Mouse (Mus musculus) kidney, postnatal 0 days (tissue): ENCODE measurements at regions not wholly inside any gene's neighbourhood (a gene's known extent, or its start where the extent isn't known, plus 50 kb on each side); places are given as distances from the start of the nearest gene placed in this dataset.

Source experiments
- ATAC-seq: fragments of 200-750 bp; cut with Nextera tagmentation; replicated peaks from 2 replicates; pipeline ENCODE4 v1.8.0; 2017; ENCODE audit warnings: low read depth, moderate number of reproducible peaks, moderate TSS enrichment, moderate library complexity; ENCODE audit not compliant: low FRiP score
- DNase-seq: peaks from one replicate; pipeline ENCODE4 v3.0.0-alpha.2; 2016; ENCODE audit warnings: low spot score
- H3K27ac ChIP-seq: fragments of 300-500 bp; sonication (generic); 2 replicates; pipeline ENCODE4 v1.5.1; 2014; ENCODE audit warnings: mild to moderate bottlenecking
- H3K27me3 ChIP-seq: fragments of 300-500 bp; sonication (generic); 2 replicates; pipeline ENCODE4 v1.6.1; 2014; ENCODE audit warnings: low read length, mixed read lengths; ENCODE audit not compliant: insufficient read depth
- H3K36me3 ChIP-seq: fragments of 300-500 bp; sonication (generic); 2 replicates; pipeline ENCODE4 v1.6.1; 2014; ENCODE audit warnings: low read length, mixed read lengths; ENCODE audit not compliant: insufficient read depth
- H3K4me1 ChIP-seq: fragments of 300-500 bp; sonication (generic); replicated peaks from 2 replicates; pipeline ENCODE4 v1.6.1; 2014; ENCODE audit warnings: antibody characterized with exemption, low read length, mixed read lengths; ENCODE audit not compliant: insufficient read depth
- H3K4me2 ChIP-seq: fragments of 300-500 bp; sonication (generic); 2 replicates; pipeline ENCODE4 v1.6.1; 2014; ENCODE audit warnings: mild to moderate bottlenecking, low read length, moderate library complexity, mixed read lengths
- H3K4me3 ChIP-seq: fragments of 300-500 bp; sonication (generic); replicated peaks from 2 replicates; pipeline ENCODE4 v1.5.1; 2014; ENCODE audit warnings: low read depth, low read length
- H3K9ac ChIP-seq: fragments of 300-500 bp; sonication (generic); 2 replicates; pipeline ENCODE4 v1.6.1; 2014; ENCODE audit warnings: low read depth, low read length
- H3K9me3 ChIP-seq: fragments of 300-500 bp; sonication (generic); replicated peaks from 2 replicates; pipeline ENCODE4 v1.6.1; 2016; ENCODE audit warnings: low read length, inconsistent platforms, mixed read lengths
- CTCF ChIP-seq: IDR thresholded peaks from 2 replicates; pipeline ENCODE4 v1.5.1; 2016; ENCODE audit warnings: antibody characterized with exemption, low read depth, mild to moderate bottlenecking, moderate library complexity
- WGBS: fragments of 180-500 bp; shearing (Covaris S2); extraction: QIAGEN DNeasy Blood & Tissue Kit; methylation state at CpG from one replicate; pipeline ENCODE4 v1.1.7; 2014; 5-methylcytosine and 5-hydroxymethylcytosine counted together

GRCm38 (mm10) chr5:75355266-75355665, 203.2 kb downstream of the Pdgfra start:
- H3K9me3 ChIP-seq, result no peaks in the 10 kb centered on the region
- H3K27me3 ChIP-seq, result no peaks in the 10 kb centered on the region
- DNase-seq (no peak), ATAC-seq (no peak)
- no peaks in the 10 kb centered on the region for H3K4me1 ChIP-seq
- TF ChIP-seq CTCF, result no peak
- no peak overlapping the region for H3K9ac ChIP-seq
- H3K36me3 ChIP-seq, result no peaks in the 10 kb centered on the region
- H3K27ac ChIP-seq, result no peak overlapping the region
- no peak overlapping the region for H3K4me3 ChIP-seq
- WGBS, result 64% methylated on average over 1 of the region's 1 CpGs
- no peak overlapping the region for H3K4me2 ChIP-seq

GRCm38 (mm10) chr5:75358869-75359268, 206.8 kb downstream of the Pdgfra start:
- TF ChIP-seq CTCF, result no peak
- Histone ChIP-seq H3K9ac (no peak overlapping the region), H3K9me3 (no peaks in the 10 kb centered on the region), H3K4me3 (no peak overlapping the region), H3K36me3 (no peaks in the 10 kb centered on the region), H3K4me2 (no peak overlapping the region), H3K27ac (no peak overlapping the region), H3K27me3 (no peaks in the 10 kb centered on the region), H3K4me1 (no peaks in the 10 kb centered on the region)
- WGBS, result 65% methylated on average over 5 of the region's 5 CpGs
- DNase-seq (no peak), ATAC-seq (no peak)

GRCm38 (mm10) chr5:75363832-75364231, 210.9 kb upstream of the Kit start:
- no peak overlapping the region for H3K27ac ChIP-seq
- no peaks in the 10 kb centered on the region for H3K4me1 ChIP-seq
- ATAC-seq (no peak), DNase-seq (no peak)
- no peaks in the 10 kb centered on the region for H3K9me3 ChIP-seq
- no peak overlapping the region for H3K4me2 ChIP-seq
- no peaks in the 10 kb centered on the region for H3K36me3 ChIP-seq
- no peak overlapping the region for H3K9ac ChIP-seq
- no peak for TF ChIP-seq CTCF
- no peaks in the 10 kb centered on the region for H3K27me3 ChIP-seq
- H3K4me3 ChIP-seq, result no peak overlapping the region
- 82% methylated on average over 6 of the region's 6 CpGs for WGBS

GRCm38 (mm10) chr5:75367282-75367681, 207.4 kb upstream of the Kit start:
- no peak for DNase-seq
- no peaks in the 10 kb centered on the region for H3K27me3 ChIP-seq
- H3K9ac ChIP-seq, result no peak overlapping the region
- H3K27ac ChIP-seq, result no peak overlapping the region
- no peak overlapping the region for H3K4me3 ChIP-seq
- 84% methylated on average over 5 of the region's 5 CpGs for WGBS
- no peak overlapping the region for H3K4me2 ChIP-seq
- no peaks in the 10 kb centered on the region for H3K4me1 ChIP-seq
- TF ChIP-seq CTCF, result no peak
- ATAC-seq, result no peak
- H3K36me3 ChIP-seq, result no peaks in the 10 kb centered on the region
- H3K9me3 ChIP-seq, result no peaks in the 10 kb centered on the region; the same call in 1 of the 2 replicates

- H3K4me2 ChIP-seq, result no peak overlapping the region
- DNase-seq, result no peak
- no peaks in the 10 kb centered on the region; the same call in 1 of the 2 replicates for H3K9me3 ChIP-seq
- no peak overlapping the region for H3K9ac ChIP-seq
- no peak overlapping the region for H3K4me3 ChIP-seq
- TF ChIP-seq CTCF, result no peak
- H3K27me3 ChIP-seq, result no peaks in the 10 kb centered on the region
- H3K36me3 ChIP-seq, result no peaks in the 10 kb centered on the region
- no peak overlapping the region for H3K27ac ChIP-seq
- no peak for ATAC-seq
- WGBS, result 81% methylated on average over 5 of the region's 5 CpGs
- H3K4me1 ChIP-seq, result no peaks in the 10 kb centered on the region
Observed at GRCm38 (mm10) chr5:75368691-75369090, 206.0 kb upstream of the Kit start.

GRCm38 (mm10) chr5:75372849-75373248, 201.9 kb upstream of the Kit start:
- Histone ChIP-seq H3K27me3 (no peaks in the 10 kb centered on the region), H3K27ac (no peak overlapping the region), H3K9me3 (no peaks in the 10 kb centered on the region; the same call in 1 of the 2 replicates), H3K9ac (no peak overlapping the region), H3K4me1 (peaks cover 7% of the 10 kb centered on the region; the same call in 1 of the 2 replicates), H3K36me3 (no peaks in the 10 kb centered on the region), H3K4me3 (no peak overlapping the region), H3K4me2 (no peak overlapping the region)
- ATAC-seq (no peak), DNase-seq (no peak)
- peak; percentile 61 for TF ChIP-seq CTCF
- WGBS, result 69% methylated on average over 3 of the region's 3 CpGs
